In genomic region chr6:113499346-113499745, GRCm38 (mm10) we compare ENCODE assay signal across 1 mouse cellular context.
TF ChIP-seq lines count a peak whose summit lies in the region.

No protein-coding gene starts in this region.

TF ChIP-seq in MEL, 35 proteins besides CTCF, POLR2A, EP300 and RAD21:
- TF ChIP-seq POLR2AphosphoS2 (IDR thresholded peaks at IDR 0.05; ENCODE audit: low read length) (no peak), MAX (IDR thresholded peaks at IDR 0.05; ENCODE audit: low read length) (peak; percentile 70), USF1 (IDR thresholded peaks at IDR 0.05; ENCODE audit: low read depth, low read length) (no peak), ZMIZ1 (IDR thresholded peaks at IDR 0.05; ENCODE audit: low read depth, low read length) (no peak), SMC3 (IDR thresholded peaks at IDR 0.05; ENCODE audit: low read depth, low read length) (no peak), HCFC1 (IDR thresholded peaks at IDR 0.05; ENCODE audit: low read depth, low read length) (peak; percentile 57; the same call in 1 of the 2 replicates), KAT2A (conservative IDR thresholded peaks at IDR 0.05; ENCODE audit: low read depth, low read length) (no peak), BHLHE40 (IDR thresholded peaks at IDR 0.05; ENCODE audit: borderline replicate concordance, low read depth, low read length) (no peak), MXI1 (IDR thresholded peaks at IDR 0.05; ENCODE audit: low read depth, low read length) (peak; percentile 63), MAZ (IDR thresholded peaks at IDR 0.05; ENCODE audit: low read depth, low read length) (0 out of 2 replicates have a peak, but pooled peaks have one; percentile 13), ZKSCAN1 (IDR thresholded peaks at IDR 0.05; ENCODE audit: low read depth, low read length) (no peak)
